Mouse (Mus musculus): ENCODE measurements around the gene Notch2. TPM values are rescaled to one million over a fixed set of nuclear protein-coding genes. Genes with fewer than 3 reads are reported as not detected.

Notch2 gene
- total RNA-seq, 2 experiments from 2014 or later: 16.7 to 17.8 TPM

GRCm38 (mm10) chr3:98132636-98133035 is 119.3 kb downstream of the Notch2 start:
- intact Hi-C loops (cut with DNase I): loop anchor here (5.0 kb wide), 1 partner anchor 205 kb away; no protein-coding TSS in a partner anchor
- DNase-seq: no peak

GRCm38 (mm10) chr3:98141456-98141855 is 128.1 kb downstream of the Notch2 start:
- DNase-seq: no peak
- intact Hi-C loops (cut with DNase I): no loop called here

- no peak for DNase-seq
- intact Hi-C loops (cut with DNase I): no loop called here
These were observed 129.5 kb downstream of the Notch2 start for GRCm38 (mm10) chr3:98142862-98143261.

- DNase-seq: no peak
- intact Hi-C loops (cut with DNase I): no loop called here
These were observed 131.9 kb downstream of the Notch2 start for GRCm38 (mm10) chr3:98145204-98145603.

- intact Hi-C loops (cut with DNase I): no loop called here
These were observed 133.4 kb downstream of the Notch2 start for GRCm38 (mm10) chr3:98146471-98147410.

GRCm38 (mm10) chr3:98147706-98148105 is 134.4 kb downstream of the Notch2 start:
- intact Hi-C loops (cut with DNase I): no loop called here
- no peak for DNase-seq

More at GRCm38 (mm10) chr3:98146471-98147410, 133.4 kb downstream of the Notch2 start:
- DNase-seq: no peak

- DNase-seq: no peak
- intact Hi-C loops (cut with DNase I): no loop called here
These were observed 136.6 kb downstream of the Notch2 start for GRCm38 (mm10) chr3:98149881-98150280.

GRCm38 (mm10) chr3:98151016-98151415 is 137.7 kb downstream of the Notch2 start:
- intact Hi-C loops (cut with DNase I): no loop called here
- no peak for DNase-seq

- no peak for DNase-seq
- intact Hi-C loops (cut with DNase I): no loop called here
These were observed 140.1 kb downstream of the Notch2 start for GRCm38 (mm10) chr3:98153460-98153859.

GRCm38 (mm10) chr3:98156158-98156557 is 142.8 kb downstream of the Notch2 start:
- intact Hi-C loops (cut with DNase I): no loop called here
- no peak for DNase-seq

- DNase-seq: no peak
- intact Hi-C loops (cut with DNase I): no loop called here
These were observed 143.7 kb downstream of the Notch2 start for GRCm38 (mm10) chr3:98157073-98157472.

- intact Hi-C loops (cut with DNase I): no loop called here
- no peak for DNase-seq
These were observed 144.3 kb downstream of the Notch2 start for GRCm38 (mm10) chr3:98157585-98157984.

GRCm38 (mm10) chr3:98158646-98159045 is 145.3 kb downstream of the Notch2 start:
- intact Hi-C loops (cut with DNase I): no loop called here
- DNase-seq: no peak

- intact Hi-C loops (cut with DNase I): no loop called here
- no peak for DNase-seq
These were observed 146.0 kb downstream of the Notch2 start for GRCm38 (mm10) chr3:98159289-98159688.

GRCm38 (mm10) chr3:98160330-98160729 is 147.0 kb downstream of the Notch2 start, which contains the start of gene Adam30:
TSS of gene Adam30 (plus strand) at chr3:98160630.
- DNase-seq: no peak
- intact Hi-C loops (cut with DNase I): no loop called here

- intact Hi-C loops (cut with DNase I): loop anchor here (5.0 kb wide), 1 partner anchor 134 kb away; no protein-coding TSS in a partner anchor
- peak; percentile 26 to 41 for DNase-seq
These were observed 165.0 kb downstream of the Notch2 start for GRCm38 (mm10) chr3:98178340-98178739.

GRCm38 (mm10) chr3:98180805-98181204 is 167.5 kb downstream of the Notch2 start:
- intact Hi-C loops (cut with DNase I): loop anchor here (2.0 kb wide), 1 partner anchor 46 kb away; no protein-coding TSS in a partner anchor

GRCm38 (mm10) chr3:98185163-98185714 is 171.9 kb downstream of the Notch2 start:
- intact Hi-C loops (cut with DNase I): no loop called here

More at GRCm38 (mm10) chr3:98180805-98181204, 167.5 kb downstream of the Notch2 start:
- DNase-seq: peak; percentile 19 to 25

GRCm38 (mm10) chr3:98187777-98188176 is 174.4 kb downstream of the Notch2 start:
- intact Hi-C loops (cut with DNase I): no loop called here
- DNase-seq: no peak

More at GRCm38 (mm10) chr3:98185163-98185714, 171.9 kb downstream of the Notch2 start:
- DNase-seq: no peak

GRCm38 (mm10) chr3:98197711-98198532 is 184.6 kb downstream of the Notch2 start:
- no peak for DNase-seq
- intact Hi-C loops (cut with DNase I): no loop called here

GRCm38 (mm10) chr3:98199747-98200146 is 186.4 kb downstream of the Notch2 start:
- DNase-seq: peak in 1 of 2 experiments; percentile 19
- intact Hi-C loops (cut with DNase I): no loop called here

All from heart, postnatal 36 days (tissue).